Mouse (Mus musculus): ENCODE results near the gene Plekha5. TPM values are rescaled to one million over a fixed set of nuclear protein-coding genes. Genes with fewer than 3 reads are reported as not detected.
A peak's percentile ranks its signal among the peaks of the same experiment; 100 is the strongest.

Plekha5 gene
- polyA plus RNA-seq, 1 experiment from 2014 or later = 32.4 TPM

DNA sequence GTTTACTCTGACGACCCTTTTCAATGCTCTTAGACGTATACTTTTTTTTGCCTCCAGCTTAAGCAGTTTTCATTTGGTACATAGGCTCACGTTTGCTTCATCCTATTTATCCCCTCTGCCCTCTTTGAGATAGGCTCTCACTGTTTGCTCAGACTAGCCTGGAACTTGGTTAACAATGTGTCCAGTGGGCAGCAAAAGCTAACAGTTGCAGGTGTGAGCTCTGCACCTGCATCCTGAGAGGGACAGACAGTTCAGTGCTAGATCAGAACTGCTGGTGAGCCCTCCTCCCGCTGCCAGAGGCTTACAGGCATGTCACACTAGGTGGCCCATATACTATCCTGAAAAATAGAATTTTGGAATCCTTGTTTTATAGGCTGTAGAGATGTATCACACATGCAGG lies 206.5 kb downstream of the Plekha5 start:
- Histone ChIP-seq H3K4me2 (no peak overlapping the region), H3K9ac (0 out of 2 replicates have a peak overlapping the region, but pooled peaks have one; percentile 21), H3K36me3 (ENCODE audit: poor library complexity, severe bottlenecking) (peaks cover 16% of the 10 kb centered on the region), H3K9me3 (replicated peaks) (no peaks in the 10 kb centered on the region), H3K4me1 (peaks cover 39% of the 10 kb centered on the region), H3K27ac (peak overlapping the region; percentile 19; the same call in 1 of the 2 replicates), H3K4me3 (no peak overlapping the region), H3K27me3 (no peaks in the 10 kb centered on the region)
- WGBS = 22% methylated on average over 4 of the region's 4 CpGs
- no peak for ATAC-seq

DNA sequence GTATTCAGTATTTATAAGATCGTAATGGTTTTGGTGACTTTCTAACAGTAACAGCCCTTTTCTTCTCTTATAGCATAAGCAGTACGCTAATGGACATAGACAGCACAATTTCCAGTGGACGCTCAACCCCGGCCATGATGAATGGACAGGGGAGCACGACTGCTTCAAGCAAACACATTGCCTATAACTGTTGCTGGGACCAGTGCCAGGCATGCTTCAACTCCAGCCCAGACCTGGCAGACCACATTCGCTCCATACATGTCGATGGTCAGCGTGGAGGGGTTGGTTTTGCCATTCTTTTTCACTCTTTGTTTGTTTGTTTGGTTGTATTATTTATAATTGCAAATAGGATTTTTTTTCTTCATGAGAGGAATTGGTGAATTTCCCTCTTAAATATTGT lies 209.8 kb downstream of the Plekha5 start:
- Histone ChIP-seq H3K36me3 (ENCODE audit: poor library complexity, severe bottlenecking) (peaks cover 46% of the 10 kb centered on the region), H3K9ac (no peak overlapping the region), H3K27me3 (no peaks in the 10 kb centered on the region), H3K4me3 (no peak overlapping the region), H3K4me1 (peaks cover 14% of the 10 kb centered on the region), H3K4me2 (no peak overlapping the region), H3K27ac (no peak overlapping the region), H3K9me3 (replicated peaks) (no peaks in the 10 kb centered on the region)
- ATAC-seq = no peak
- 87% methylated on average over 8 of the region's 8 CpGs for WGBS

DNA sequence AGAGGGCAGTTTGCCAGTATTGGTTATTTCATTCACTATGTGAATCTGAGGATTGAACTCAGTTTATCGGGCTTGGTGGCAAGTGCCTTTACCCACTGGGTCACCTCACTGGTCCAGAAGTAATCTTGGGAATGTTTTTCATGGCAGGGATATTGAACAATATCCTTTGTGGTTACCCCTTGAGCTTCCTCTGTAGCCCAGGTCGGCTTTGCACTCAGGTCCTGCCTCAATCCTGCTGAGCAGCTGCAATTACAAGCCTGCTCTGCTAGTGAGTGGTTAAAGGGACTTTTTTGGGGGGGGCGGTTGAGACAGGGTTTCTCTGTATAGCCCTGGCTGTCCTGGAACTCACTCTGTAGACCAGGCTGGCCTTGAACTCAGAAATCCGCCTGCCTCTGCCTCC lies 212.4 kb downstream of the Plekha5 start:
- H3K9me3 ChIP-seq (replicated peaks) = no peaks in the 10 kb centered on the region
- H3K9ac ChIP-seq = no peak overlapping the region
- no peak overlapping the region for H3K27ac ChIP-seq
- no peaks in the 10 kb centered on the region for H3K27me3 ChIP-seq
- H3K4me1 ChIP-seq = no peaks in the 10 kb centered on the region
- ATAC-seq = no peak
- H3K36me3 ChIP-seq (ENCODE audit: poor library complexity, severe bottlenecking) = peaks cover 67% of the 10 kb centered on the region
- 92% methylated on average over 4 of the region's 4 CpGs for WGBS
- no peak overlapping the region for H3K4me3 ChIP-seq
- H3K4me2 ChIP-seq = no peak overlapping the region

DNA sequence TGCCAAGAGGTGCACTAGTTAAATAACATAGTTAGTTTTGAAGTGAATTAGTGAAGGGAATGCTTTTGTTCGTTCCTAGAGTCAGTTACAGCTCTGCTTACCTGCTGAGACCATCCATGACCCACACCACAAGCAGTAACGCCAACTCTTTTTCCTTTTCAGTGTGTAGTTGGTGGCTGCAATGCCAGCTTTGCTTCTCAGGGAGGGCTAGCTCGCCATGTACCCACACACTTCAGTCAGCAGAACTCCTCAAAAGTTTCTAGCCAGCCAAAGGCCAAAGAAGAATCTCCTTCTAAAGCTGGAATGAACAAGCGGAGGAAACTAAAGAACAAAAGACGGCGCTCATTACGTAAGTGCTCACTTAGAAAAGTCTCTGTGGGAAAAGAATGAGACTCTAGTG lies 218.2 kb downstream of the Plekha5 start:
- H3K4me3 ChIP-seq = no peak overlapping the region
- H3K4me1 ChIP-seq = no peaks in the 10 kb centered on the region
- no peak overlapping the region for H3K27ac ChIP-seq
- H3K4me2 ChIP-seq = no peak overlapping the region
- 77% methylated on average over 7 of the region's 7 CpGs for WGBS
- no peaks in the 10 kb centered on the region for H3K27me3 ChIP-seq
- no peak overlapping the region for H3K9ac ChIP-seq
- no peaks in the 10 kb centered on the region for H3K9me3 ChIP-seq (replicated peaks)
- peaks cover 76% of the 10 kb centered on the region for H3K36me3 ChIP-seq (ENCODE audit: poor library complexity, severe bottlenecking)
- ATAC-seq = no peak

DNA sequence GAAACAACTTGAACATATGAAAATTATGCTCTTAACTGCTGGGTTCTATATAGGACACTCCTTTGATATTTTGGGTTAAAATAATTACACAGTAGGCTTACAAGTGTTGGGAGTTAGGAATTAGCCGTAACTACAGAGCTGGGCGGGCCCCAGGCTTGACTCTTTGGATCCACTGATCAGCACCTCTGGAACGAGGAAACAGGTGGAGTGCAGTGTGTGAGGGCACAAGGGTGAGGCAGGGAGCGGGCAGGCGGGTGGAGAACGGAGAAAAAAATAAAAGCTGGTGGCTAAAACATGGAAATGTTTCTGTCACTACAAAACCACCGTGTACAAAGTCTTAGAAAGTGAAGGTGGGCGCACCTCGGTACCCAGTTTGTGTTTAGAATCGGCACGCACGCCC lies 218.8 kb downstream of the Plekha5 start:
- Histone ChIP-seq H3K9me3 (replicated peaks) (no peaks in the 10 kb centered on the region), H3K9ac (no peak overlapping the region), H3K4me2 (no peak overlapping the region), H3K4me1 (no peaks in the 10 kb centered on the region), H3K4me3 (no peak overlapping the region), H3K36me3 (ENCODE audit: poor library complexity, severe bottlenecking) (peaks cover 75% of the 10 kb centered on the region), H3K27ac (no peak overlapping the region), H3K27me3 (no peaks in the 10 kb centered on the region)
- ATAC-seq = no peak
- WGBS = 93% methylated on average over 12 of the region's 12 CpGs

DNA sequence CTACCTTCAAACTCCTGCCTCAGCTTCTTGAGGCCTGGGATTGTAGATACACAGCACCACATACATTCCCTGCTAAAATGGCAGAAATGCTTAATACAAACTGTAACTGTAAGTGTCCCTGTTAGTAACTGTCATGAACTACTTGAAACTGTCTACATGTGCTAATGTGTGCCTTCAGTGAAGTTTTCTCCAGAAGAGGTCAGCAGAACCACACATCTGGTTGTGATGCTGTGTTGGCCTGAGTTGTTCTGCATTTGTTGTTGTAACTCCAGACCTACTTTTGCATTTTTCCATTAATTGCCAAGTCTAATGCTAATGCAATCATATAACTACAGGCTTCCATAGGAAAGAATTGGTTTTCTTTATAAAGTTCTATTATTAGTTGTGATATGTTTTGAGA lies 222.1 kb downstream of the Plekha5 start:
- Histone ChIP-seq H3K27me3 (no peaks in the 10 kb centered on the region), H3K4me3 (no peak overlapping the region), H3K9me3 (replicated peaks) (no peaks in the 10 kb centered on the region), H3K4me2 (no peak overlapping the region), H3K36me3 (ENCODE audit: poor library complexity, severe bottlenecking) (peaks cover 74% of the 10 kb centered on the region), H3K27ac (no peak overlapping the region), H3K9ac (no peak overlapping the region), H3K4me1 (no peaks in the 10 kb centered on the region)
- no peak for ATAC-seq

Other genes starting within 250 kb of the Plekha5 start
- 8.8 and 10.2 TPM in 2 replicates for gene Aebp2, start 198.6 kb downstream of the Plekha5 start, polyA plus RNA-seq (2015; fragmentation: Nextera tagmentation; extraction: Ambion mirVana)

Measured in forebrain, embryonic 13.5 days (tissue).